Mouse (Mus musculus): ENCODE data around the gene Psma6.
A peak's percentile ranks its signal among the peaks of the same experiment; 100 is the strongest.

Psma6 gene

GRCm38 (mm10) chr12:55463992-55464845 is 80.2 kb downstream of the Psma6 start:
- DNase-seq (ENCODE audit: low spot score): peak; percentile 80

GRCm38 (mm10) chr12:55464846-55465361 is 80.9 kb downstream of the Psma6 start:
- peak; percentile 70 for DNase-seq (ENCODE audit: low spot score)

- DNase-seq (ENCODE audit: low spot score): peak; percentile 67
Observed at GRCm38 (mm10) chr12:55465401-55465983, 81.5 kb downstream of the Psma6 start.

GRCm38 (mm10) chr12:55466088-55466701 is 82.2 kb downstream of the Psma6 start:
- no peak for DNase-seq (ENCODE audit: low spot score)

- no peak for DNase-seq (ENCODE audit: low spot score)
Observed at GRCm38 (mm10) chr12:55466816-55467215, 82.8 kb downstream of the Psma6 start.

GRCm38 (mm10) chr12:55467331-55468180 is 83.5 kb downstream of the Psma6 start:
- DNase-seq (ENCODE audit: low spot score): no peak

All from lung, postnatal 25 days (tissue).